Mouse (Mus musculus) heart, adult 9 months (tissue): ENCODE data around the gene Tada3.

ENCODE experiments used
- DNase-seq, 2 experiments: peaks; one replicate each; pipeline ENCODE4 v3.0.0; 2022; ENCODE audit warnings: low spot score in 2 of 2

Gene Tada3

DNA sequence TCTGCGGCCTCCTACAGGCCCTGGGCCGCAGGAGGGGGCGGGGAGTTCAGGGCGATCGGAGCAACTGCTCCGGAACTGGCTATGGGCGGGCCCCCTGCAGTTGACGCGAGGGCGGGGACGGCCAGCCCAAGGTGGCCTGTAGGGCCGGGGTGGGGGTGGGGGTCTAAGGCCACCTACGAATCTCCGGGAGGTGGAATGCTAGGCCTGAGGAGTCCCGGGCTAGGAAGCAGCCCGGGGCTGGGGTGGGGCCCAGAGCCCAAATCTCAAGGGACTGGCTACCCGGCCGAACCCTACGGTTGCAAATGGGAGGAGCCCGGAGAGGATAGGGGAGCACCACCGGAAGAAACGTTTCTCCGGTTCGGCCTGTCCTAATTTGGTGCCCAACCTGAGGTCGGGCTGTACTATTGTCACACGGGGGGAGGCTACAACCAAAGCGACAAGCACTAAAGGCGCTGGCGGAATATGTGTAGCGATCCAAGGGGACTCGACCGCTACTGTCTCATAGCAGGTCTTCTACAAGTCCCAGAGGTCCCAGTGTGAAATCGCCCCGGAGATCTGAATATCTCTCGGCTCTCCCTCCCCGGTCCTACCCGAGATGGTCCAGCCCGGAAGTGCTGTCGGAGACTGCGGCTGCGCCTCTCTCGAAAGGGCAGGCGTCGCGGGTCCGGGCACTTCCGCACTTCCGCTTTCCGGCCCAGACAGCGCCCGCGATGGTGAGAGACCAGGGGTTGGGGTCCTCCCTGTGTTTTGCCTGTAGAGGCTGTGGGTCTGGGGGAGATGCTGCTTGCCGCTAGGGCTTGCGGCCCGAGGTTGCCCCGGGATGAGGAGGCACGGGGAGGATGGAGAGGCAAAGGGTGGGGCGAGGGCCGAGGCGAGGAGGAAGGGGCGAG, at the start of gene Tada3, which contains the start of gene Arpc4:
Gene Tada3, minus strand, starts transcription at position 388 of the 890 bp plus-strand sequence.
Gene Arpc4, plus strand, starts transcription at position 620 of the 890 bp plus-strand sequence.
- DNase-seq: peak; percentile 94 to 95

DNA sequence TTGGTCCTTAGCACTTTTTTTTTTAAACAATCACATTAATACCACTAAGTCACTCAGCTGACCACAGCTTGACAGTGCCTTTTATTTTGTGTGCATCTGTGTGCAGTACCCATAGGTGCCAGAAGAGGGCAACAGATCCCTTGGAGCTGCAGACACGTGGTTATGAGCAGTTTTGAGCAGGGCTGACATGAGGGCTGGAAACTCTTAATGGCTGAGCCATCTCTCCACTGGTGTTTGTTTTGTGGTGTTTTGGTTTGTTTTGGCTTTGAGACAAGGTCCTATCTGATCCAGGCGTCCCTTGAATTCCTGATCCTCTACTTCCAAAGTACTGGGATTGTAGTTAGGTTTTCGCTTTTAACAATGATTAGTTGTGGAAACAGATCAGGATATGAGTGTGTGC, 49.7 kb upstream of the Tada3 start:
- no peak for DNase-seq

DNA sequence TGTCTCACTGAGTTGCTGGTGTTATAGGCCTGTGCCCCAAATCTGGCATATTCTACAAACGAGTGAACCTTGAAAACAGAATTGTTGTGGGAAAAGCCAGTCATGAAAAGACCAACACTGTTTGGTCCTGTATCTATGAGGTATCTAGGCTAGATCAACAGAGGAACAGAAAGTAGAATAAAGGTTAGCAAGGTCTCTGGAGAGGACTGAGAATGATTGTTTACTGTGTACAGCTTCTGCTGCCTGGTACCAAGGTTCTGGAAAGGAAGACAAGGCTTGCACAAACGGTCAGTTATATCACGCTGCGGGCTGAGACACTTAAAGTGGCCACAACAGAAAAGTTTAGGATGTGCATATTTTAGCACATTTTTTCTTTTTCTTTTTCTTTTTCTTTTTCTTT, 49.0 kb upstream of the Tada3 start:
- no peak for DNase-seq

DNA sequence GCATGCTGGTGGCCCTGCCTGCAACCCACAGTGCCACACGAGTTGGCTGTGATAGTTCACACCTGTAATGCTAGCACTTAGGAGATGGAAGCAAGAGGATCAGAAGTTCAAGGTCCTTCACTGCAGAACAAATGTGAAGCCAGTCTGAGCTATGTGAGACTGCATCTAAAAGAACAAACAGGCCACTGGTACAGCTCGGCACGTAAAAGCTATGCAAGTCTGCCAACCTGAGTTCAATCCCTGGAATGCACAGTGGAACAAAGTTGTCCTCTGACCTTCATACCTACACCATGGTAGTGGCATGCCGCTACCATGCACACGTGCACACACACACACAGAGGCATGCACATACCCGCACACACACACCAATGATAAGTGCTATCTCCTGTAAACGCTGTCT, 46.5 kb upstream of the Tada3 start:
- no peak for DNase-seq

DNA sequence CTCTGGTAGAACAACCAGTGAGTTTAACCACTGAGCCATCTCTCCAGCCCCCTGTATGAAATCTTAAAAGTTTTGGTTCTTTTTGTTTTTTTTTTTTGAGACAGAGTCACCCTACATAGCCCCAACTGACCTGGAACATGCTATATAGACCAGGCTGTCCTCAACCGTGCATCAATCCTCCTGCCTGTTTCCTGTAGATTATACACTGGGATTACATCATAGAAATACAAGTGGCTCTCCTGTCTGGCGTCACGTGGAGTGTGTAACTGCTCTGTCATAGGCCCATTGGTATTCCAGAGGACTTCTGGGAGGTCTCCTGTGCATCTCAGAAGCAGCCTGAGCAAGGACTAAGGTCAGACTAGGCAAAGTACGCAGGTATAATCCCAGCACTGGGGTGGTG, 45.3 kb upstream of the Tada3 start:
- DNase-seq: no peak

DNA sequence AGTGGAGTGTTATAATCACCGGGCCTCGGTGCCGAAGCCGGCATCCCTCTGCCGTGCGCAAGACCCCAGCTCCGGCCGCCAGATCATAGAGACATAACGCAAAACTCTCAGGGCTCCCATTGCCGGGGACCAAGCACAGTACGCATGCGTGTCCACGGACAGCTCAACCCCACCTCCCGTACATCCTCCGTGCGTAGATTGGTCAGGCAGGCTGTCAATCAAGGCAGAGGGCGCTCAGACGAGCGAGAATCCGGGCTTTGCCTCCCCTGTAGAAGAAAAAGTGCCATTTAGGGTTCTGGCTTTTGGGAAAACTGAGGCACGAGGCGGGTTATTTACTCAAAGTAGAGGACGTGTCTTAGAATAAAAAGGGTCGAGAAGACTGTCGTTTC, 41.5 kb upstream of the Tada3 start, which contains the start of gene Rpusd3:
Gene Rpusd3, minus strand, starts transcription at position 142 of the 389 bp plus-strand sequence.
- DNase-seq: peak; percentile 96 to 97

DNA sequence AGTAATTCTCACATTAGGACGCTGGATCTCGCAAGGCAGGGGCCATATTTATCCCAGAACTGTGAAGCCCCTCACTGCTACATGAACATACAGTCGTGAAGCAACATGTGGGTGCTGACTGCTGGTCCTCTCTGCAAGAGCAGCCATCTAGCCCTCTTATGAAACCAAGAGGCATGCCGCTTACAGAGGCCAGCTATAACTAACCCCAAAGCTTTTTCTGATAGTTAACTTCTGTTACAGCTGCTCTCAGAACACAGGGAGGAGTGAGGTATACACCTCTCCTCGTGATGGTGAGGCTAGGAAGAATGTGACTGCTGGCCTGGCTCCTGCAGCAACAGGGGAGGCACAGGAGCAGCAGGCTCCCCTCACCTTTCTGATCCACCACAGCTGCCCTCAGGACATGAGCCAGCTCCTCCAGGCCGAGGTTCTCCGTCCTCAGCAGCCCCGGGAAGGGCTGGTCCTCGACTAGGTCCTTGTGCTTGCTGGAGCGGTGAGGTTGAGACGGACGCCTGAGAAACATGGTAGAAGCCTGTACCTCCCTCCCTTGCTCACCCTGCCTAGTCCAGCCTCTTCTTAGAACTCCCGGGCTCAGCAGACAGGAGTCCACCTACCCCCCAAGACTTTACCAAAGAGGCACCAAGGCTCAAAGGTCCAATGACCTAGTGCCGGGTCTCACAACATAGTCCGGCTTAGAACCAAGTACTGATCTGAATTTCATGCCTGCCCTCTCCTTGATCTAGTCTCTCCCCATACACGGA, 40.9 kb upstream of the Tada3 start:
- no peak for DNase-seq

DNA sequence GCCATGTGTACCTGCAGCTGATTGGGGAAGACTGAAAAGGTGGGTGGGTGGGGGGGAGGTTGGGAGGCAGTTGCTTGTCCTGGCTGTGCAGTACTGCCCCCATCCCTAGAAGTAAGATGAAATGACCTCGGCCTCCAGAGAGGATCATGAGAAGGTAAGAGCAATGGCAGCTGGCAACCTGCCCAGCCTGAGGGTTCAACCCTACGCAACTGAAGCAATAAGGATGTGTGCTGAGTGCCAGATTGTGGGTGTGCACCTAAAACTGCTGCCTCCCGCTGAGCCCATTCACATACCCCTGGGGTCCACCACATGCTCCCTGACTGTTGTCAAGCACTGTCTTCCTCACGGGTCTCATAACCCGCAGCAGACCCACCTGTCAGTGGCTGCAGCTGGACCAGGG, 38.7 kb upstream of the Tada3 start:
- DNase-seq: no peak

DNA sequence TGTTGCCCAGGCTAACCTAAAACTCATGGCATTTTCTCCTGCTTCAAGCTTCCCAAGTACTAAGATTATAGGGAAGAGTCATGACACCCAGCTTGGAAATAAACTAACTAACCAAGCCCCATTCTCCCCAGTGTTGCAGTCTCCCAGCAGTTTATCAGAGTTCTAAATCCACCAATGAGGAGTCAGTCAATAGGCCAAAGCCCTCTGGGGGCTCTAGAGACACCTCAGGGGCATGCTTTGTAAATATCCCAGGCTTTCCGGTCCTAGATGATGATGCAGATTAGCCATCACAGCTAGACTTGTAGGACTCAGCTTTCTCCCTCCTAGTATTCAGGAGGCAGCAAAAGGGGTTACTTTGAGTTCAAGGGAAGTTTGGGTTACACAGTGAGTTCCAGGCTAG, 32.3 kb upstream of the Tada3 start:
- no peak for DNase-seq

DNA sequence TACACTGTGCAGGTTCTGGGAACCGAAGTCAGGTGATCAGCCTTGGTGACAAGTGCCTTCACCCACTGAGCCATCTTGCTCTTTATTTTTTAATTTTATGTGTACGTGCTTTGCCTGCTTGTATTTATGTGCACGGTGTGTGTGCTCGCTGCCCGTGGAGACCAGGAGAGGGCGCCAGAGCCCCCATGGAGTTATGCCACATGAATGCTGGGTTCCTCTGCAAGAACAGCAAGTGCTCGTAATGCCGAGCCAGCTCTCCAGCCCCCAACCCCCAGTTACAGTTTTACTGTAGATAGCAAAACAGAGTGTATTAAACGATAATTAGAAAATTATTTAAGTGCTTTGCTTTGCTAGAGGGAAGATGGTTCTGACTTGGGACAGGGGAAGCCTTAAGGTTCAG, 29.0 kb upstream of the Tada3 start:
- DNase-seq: no peak

DNA sequence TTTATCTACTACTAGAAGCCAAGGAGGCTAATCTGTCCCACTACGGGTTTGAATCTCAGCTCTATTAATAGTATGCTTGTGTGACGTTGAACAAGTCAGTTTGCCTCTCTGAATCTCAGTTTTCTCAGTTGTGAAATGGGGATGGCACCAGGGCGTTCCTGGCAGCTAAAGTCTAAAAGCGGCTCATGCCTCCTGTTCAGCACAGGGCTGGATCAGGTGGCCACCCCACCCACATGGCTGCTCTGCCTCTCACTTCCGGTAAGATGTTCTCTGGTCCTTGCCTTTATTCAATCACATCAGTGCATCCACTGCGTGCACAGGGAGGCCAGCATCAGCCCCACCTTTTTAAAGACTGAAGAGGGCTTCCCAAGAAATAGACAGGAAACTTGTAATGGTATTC, 27.8 kb upstream of the Tada3 start:
- DNase-seq: no peak

DNA sequence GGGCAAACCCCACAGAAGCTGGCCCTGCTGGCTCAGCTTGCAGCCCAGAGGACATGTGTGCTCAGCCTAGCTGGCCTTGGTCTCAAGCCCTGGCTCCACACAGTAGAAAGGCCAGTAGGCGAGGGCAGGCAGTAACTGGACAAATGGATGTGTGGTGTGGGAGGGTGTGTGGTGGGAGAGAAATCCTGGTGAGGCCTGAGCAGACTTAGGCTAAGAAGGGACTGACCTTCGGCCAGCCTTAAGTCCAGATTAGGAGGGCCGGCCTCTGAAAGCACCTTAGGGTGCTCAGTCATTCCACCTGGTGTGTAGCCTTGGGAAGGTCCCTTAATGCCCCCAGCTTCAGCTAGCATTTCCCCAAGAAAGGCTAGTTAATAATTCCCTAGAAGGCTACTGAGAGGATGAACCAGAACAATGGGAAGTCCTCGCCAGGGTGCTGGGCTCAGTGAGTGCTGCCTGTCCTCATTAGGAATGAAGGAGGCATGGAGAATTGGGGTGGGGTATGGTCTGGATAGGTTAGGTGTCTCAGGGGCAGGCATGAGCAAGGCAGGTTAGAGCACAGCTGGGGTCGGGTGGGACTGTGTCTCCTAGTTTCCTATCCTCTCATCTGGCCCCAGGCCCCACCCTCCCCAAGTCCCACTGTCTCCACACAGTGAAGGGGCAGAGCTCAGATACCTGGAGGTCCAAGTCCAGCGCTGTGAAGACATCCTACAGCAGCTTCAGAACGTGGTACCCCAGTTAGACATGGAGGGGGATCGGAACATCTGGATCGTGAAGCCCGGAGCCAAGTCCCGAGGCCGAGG, 27.2 kb upstream of the Tada3 start:
- DNase-seq: no peak

DNA sequence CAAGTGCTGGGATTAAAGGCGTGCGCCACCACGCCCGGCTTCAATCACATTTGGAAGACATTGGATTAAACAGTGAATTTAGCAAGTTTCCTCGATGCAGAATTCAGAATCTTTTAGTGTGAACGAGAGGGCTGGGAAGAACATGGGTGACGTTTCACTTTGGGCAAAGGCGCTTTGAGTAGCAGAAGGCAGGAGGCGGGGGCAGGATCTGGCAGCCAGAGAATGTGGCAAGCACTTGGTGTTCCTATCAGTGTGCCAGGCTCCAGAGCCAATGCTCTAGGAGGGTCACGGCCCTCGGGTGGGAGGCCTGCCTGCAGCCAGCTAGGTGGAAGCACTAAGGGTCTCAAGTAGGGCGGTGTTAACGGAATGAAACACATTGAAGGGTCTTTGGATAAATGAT, 24.4 kb upstream of the Tada3 start:
- no peak for DNase-seq

DNA sequence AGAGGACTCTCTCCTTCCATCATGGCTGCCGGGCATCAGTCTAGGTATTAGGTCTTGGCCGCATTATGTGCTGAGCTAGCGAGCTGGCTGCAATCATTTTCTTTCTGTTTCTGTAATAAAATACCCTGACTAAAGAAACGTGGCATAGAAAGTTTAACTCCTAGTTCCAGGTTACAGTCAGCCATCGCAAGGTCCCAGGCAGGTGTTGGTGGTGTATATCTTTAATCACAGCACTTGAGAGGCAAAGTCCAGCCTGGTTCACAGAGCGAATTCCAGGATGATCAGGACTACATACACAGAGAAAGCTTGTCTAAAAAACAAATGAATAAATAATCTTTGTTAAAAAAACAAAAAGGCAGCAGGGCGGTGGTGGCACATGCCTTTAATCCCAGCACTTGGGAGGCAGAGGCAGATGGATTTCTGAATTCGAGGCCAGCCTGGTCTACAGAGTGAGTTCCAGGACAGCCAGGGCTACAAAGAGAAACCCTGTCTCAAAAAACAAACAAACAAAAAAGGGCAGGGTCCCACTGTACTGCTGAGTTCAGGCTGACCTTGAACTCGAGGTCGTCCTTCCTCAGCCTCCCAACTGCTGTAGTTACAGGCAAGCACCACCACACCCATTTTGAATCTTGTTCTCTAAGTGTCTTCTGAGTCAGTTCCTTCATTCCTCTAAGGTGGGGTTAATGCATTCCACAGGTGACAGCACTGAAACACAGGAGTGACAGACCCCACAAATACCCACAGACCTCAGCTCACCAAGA, 18.8 kb upstream of the Tada3 start:
- no peak for DNase-seq

DNA sequence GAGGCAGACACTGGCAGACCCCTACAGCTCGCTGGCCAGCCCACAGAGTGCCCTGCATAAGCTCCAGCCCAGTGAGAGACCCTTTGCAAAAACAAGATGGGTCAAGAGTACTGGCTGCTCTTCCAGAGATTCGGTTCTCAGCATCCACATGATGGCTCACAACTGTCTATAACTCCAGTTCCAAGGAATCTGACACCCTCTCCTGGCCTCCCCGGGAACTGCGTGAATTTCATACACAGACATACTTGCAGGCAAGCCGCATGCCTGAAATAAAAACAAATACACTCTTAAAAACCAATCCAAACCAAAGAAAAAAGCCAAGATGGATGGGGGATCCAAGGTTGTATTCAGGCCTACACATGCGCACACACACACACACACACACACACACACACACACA, 17.8 kb upstream of the Tada3 start:
- no peak for DNase-seq

DNA sequence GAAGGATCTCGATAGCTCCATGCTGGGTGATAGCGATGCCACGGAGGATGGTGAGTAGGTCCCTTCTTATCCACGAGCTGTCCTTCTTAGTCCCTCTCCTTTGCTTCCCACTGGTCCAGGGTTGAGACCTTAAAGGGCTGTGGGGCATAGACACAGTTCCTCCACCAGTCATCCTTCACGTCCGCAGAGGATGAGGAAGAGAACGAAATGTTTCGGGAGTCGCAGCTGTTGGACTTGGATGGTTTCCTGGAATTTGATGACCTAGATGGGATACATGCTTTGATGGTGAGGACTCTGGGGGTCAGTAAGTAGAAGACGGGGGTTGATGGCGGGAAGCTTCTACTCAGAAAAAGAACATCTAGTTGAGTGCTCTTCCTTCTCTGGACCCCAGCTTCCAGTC, 17.1 kb upstream of the Tada3 start:
- no peak for DNase-seq

DNA sequence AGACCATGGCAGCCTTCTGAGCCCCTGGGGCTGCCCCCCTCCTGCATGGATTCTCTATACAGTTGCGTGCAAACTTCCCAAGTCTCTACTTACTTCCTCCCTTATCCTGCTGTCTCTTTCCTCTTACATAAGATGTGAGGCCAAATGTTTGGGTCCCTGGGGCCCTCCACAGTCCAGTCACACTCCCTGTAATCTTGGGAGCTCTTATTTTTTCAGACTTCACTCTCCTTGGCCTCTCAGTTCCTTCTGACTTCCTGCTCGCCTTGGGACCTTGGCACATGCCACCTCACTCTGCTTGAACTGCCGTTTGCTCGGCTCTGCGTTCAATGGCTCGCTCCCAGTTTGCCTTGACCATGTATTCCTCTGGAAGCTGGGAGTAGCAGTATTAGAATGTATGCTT, 16.3 kb upstream of the Tada3 start:
- peak in 1 of 2 experiments; percentile 41 for DNase-seq

DNA sequence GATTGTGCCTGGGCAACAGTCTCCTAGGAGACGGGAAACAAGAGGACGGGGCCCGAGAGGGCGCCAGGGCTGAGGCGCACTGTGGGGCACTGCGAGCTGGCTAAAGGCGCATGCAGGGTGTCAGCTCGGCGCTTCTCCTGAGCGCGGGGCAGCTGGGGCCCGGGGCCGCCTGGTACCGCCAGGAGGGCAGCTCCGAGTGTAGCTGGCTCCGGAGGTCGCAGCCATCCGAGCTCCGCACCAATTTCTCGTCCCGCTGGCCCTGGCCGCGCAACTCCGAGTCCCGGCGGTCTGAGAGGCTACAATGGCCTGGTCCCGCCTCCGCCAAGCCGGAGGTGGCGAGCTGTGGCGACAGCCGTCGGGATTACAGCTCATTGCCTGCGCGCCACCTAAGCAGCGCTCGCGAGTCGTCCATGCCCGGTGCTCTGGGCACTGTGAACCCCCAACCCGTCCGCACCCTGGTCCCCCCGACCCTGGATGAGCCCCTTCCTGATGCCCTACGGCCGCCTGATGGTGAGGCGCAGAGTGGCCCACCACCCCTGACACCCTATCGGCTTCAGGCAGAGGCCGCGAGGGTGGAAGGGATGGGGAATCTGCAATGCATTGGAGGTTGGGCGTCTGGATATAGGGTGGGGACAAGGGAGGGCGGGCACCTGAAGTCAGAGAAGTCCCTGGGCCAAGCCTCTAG, 14.8 kb upstream of the Tada3 start:
- peak; percentile 27 to 39 for DNase-seq

DNA sequence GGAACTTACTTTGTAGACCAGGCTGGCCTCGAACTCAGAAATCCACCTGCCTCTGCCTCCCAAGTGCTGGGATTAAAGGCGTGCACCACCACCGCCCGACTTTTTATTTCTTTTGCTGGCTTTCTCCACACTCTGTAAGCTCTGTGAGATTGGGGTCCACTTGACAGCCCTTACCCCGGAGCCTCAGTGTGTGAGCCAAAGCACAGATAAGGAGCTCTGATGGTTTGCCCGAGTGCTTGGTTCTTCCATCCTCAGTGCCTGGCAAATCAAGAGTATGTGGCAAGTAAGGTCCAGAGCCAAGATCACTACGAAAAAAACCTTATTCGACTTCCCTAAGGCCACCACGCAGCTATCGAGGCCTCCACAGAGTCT, 14.3 kb upstream of the Tada3 start:
- no peak for DNase-seq

DNA sequence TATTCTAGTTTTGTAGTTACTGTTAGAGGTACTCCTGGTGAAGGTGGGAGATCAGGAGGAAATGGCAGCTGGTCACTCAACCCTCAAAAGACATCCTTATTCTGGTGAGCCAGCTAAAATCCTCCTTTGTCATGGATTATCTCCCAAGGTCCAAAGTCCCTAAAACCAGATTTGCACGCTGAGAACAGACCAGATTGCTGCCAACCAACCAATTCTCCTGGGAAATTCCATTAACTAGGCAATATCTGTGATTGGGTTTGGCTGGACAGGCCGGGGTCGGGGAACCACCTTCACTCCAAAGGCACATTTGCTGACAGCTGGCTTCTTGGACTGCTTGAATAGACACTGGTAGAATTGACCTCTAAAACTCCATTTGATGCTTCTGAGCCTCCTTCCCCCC, 13.0 kb upstream of the Tada3 start:
- DNase-seq: no peak

DNA sequence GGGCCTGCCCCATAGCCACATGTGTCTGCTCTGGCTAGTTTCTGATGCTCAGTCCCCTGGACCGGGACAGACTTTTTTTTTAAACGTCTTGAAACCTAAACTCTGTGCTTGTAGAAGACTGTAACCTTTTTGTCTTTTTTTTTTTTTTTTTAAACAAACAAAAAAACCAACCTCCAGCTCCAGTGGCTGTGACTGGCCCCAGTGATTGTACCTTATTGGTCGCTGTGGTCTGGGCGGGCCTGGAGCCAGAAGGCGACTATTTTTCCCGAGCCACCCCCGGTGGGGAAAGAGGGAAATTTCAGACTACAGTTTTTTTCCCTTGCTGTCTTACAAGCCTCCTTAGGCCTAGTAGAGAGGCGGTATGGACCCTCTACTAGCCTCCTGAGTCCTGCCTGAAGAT, 11.3 kb upstream of the Tada3 start, which contains the start of gene Ttll3:
Gene Ttll3, plus strand, starts transcription at position 301 of the 400 bp plus-strand sequence.
- DNase-seq: no peak
